Mouse (Mus musculus): ENCODE measurements around the gene Gsdme.

GRCm38 (mm10) chr6:50180189-50180588, 83.5 kb downstream of the Gsdme start:
- peak; percentile 29; the same call in 1 of the 2 replicates for TF ChIP-seq CTCF (IDR thresholded peaks at IDR 0.05; ENCODE audit: low read depth)
- no peak for TF ChIP-seq EP300 (IDR thresholded peaks at IDR 0.05; ENCODE audit: low read depth)

Measured in liver, embryonic 14.5 days (tissue).